Comparison of ENCODE assay signal across 13 mouse cellular contexts in genomic region chr10:97376376-97376775, GRCm38 (mm10).
A peak's percentile ranks its signal among the peaks of the same experiment; 100 is the strongest.
DNase-seq lines count a peak whose midpoint lies in the region; ATAC-seq and TF ChIP-seq lines count a peak whose summit lies in the region.
"Had no signal": no experiment of that assay in that cellular context is flagged by ENCODE, and none has a peak within 500 bp of the region (broad histone marks: within the 10 kb centered on the region; RNA-seq: fewer than 3 reads in every experiment).

No protein-coding gene starts in this region.

- no peak for TF ChIP-seq EP300 in heart, postnatal 0 days (IDR thresholded peaks at IDR 0.05; ENCODE audit: low read depth)

- no peaks in the 10 kb centered on the region for H3K4me1 ChIP-seq in embryonic facial prominence, embryonic 13.5 days
- H3K4me1 ChIP-seq in embryonic facial prominence, embryonic 10.5 days: no peaks in the 10 kb centered on the region
- H3K4me1 ChIP-seq in heart, postnatal 0 days (ENCODE audit: control insufficient read depth, insufficient read depth): no peaks in the 10 kb centered on the region
- H3K4me1 ChIP-seq in limb, embryonic 14.5 days (ENCODE audit: control insufficient read depth, insufficient read depth, low read length): 0 out of 2 replicates have a peak, but pooled peaks cover 2% of the 10 kb centered on the region
- H3K4me1 ChIP-seq: hindbrain, embryonic 10.5 days had no signal

- ATAC-seq in embryonic facial prominence, embryonic 13.5 days (ENCODE audit: insufficient number of reproducible peaks, insufficient read depth, low FRiP score, low TSS enrichment, low read depth): no peak
- no peak for ATAC-seq in heart, postnatal 0 days (ENCODE audit: insufficient read depth, low read depth)
- ATAC-seq in limb, embryonic 14.5 days (ENCODE audit: low FRiP score, low read depth): no peak
- ATAC-seq: activated CD4-positive, CD25-positive, alpha-beta regulatory T cell, adult 4 months; liver, postnatal 0 days had no signal

- no peak overlapping the region for H3K9ac ChIP-seq in embryonic facial prominence, embryonic 13.5 days
- no peak overlapping the region for H3K9ac ChIP-seq in heart, postnatal 0 days (replicated peaks; ENCODE audit: low read depth, low read length)
- H3K9ac ChIP-seq in limb, embryonic 14.5 days (ENCODE audit: low read depth, low read length, severe bottlenecking): no peak overlapping the region
- H3K9ac ChIP-seq: liver, postnatal 0 days had no signal

- H3K4me2 ChIP-seq in embryonic facial prominence, embryonic 13.5 days: no peak overlapping the region
- no peak overlapping the region for H3K4me2 ChIP-seq in heart, postnatal 0 days (ENCODE audit: low read depth, low read length)
- no peak overlapping the region for H3K4me2 ChIP-seq in limb, embryonic 14.5 days (replicated peaks; ENCODE audit: low read depth, low read length, severe bottlenecking)
- H3K4me2 ChIP-seq: liver, embryonic 11.5 days; midbrain, embryonic 11.5 days had no signal

- TF ChIP-seq POLR2A in limb, embryonic 14.5 days (IDR thresholded peaks at IDR 0.05; ENCODE audit: borderline replicate concordance, extremely low read depth, insufficient read depth, insufficient read length): no peak

- no peaks in the 10 kb centered on the region for H3K9me3 ChIP-seq in embryonic facial prominence, embryonic 13.5 days
- no peaks in the 10 kb centered on the region for H3K9me3 ChIP-seq in embryonic facial prominence, embryonic 10.5 days
- no peaks in the 10 kb centered on the region for H3K9me3 ChIP-seq in heart, postnatal 0 days (replicated peaks; ENCODE audit: control insufficient read depth, low read length)
- no peaks in the 10 kb centered on the region for H3K9me3 ChIP-seq in limb, embryonic 14.5 days (ENCODE audit: control insufficient read depth, low read length)
- H3K9me3 ChIP-seq: hindbrain, embryonic 10.5 days had no signal

- H3K4me3 ChIP-seq in embryonic facial prominence, embryonic 13.5 days: no peak overlapping the region
- H3K4me3 ChIP-seq in embryonic facial prominence, embryonic 10.5 days: no peak overlapping the region
- no peak overlapping the region for H3K4me3 ChIP-seq in heart, postnatal 0 days (ENCODE audit: low read depth, low read length)
- no peak overlapping the region for H3K4me3 ChIP-seq in limb, embryonic 14.5 days (replicated peaks; ENCODE audit: low read length)
- H3K4me3 ChIP-seq: hindbrain, embryonic 10.5 days had no signal

- no peak for DNase-seq in embryonic facial prominence, embryonic 10.5 days (ENCODE audit: low spot score)
- no peak for DNase-seq in heart, postnatal 0 days (ENCODE audit: low spot score)
- DNase-seq in heart, adult 9 months (ENCODE audit: low spot score in 2 of 2): no peak
- peak; percentile 5 for DNase-seq in brain, adult 2 months (ENCODE audit: low read depth, low spot score)
- DNase-seq in limb, embryonic 14.5 days (ENCODE audit: low spot score): no peak
- no peak for DNase-seq in right cerebral cortex, postnatal 10 days (ENCODE audit: low spot score in 2 of 2)
- DNase-seq in right cerebral cortex, adult 2 months (ENCODE audit: low spot score in 2 of 2): no peak

- 67% methylated on average over 4 of the region's 4 CpGs for WGBS in embryonic facial prominence, embryonic 13.5 days
- WGBS in embryonic facial prominence, embryonic 10.5 days: 69% methylated on average over 4 of the region's 4 CpGs
- WGBS in heart, postnatal 0 days: 56% methylated on average over 4 of the region's 4 CpGs
- 53% methylated on average over 4 of the region's 4 CpGs for WGBS in limb, embryonic 14.5 days

- no peaks in the 10 kb centered on the region for H3K36me3 ChIP-seq in embryonic facial prominence, embryonic 13.5 days
- no peaks in the 10 kb centered on the region for H3K36me3 ChIP-seq in embryonic facial prominence, embryonic 10.5 days (replicated peaks)
- H3K36me3 ChIP-seq in heart, postnatal 0 days (replicated peaks; ENCODE audit: control insufficient read depth, insufficient read depth, low read length): no peaks in the 10 kb centered on the region
- no peaks in the 10 kb centered on the region for H3K36me3 ChIP-seq in limb, embryonic 14.5 days (ENCODE audit: control insufficient read depth, insufficient read depth, low read length)
- H3K36me3 ChIP-seq: hindbrain, embryonic 10.5 days had no signal

- TF ChIP-seq CTCF in heart, postnatal 0 days (IDR thresholded peaks at IDR 0.05; ENCODE audit: low read depth): no peak

- peak overlapping the region; percentile 69 for H3K27ac ChIP-seq in embryonic facial prominence, embryonic 13.5 days
- H3K27ac ChIP-seq in embryonic facial prominence, embryonic 10.5 days (replicated peaks): no peak overlapping the region
- 0 out of 2 replicates have a peak overlapping the region, but pooled peaks have one; percentile 25 for H3K27ac ChIP-seq in heart, postnatal 0 days (ENCODE audit: low read depth)
- H3K27ac ChIP-seq in limb, embryonic 14.5 days (replicated peaks; ENCODE audit: low read depth, low read length): 0 out of 2 replicates have a peak overlapping the region, but pooled peaks have one; percentile 1
- H3K27ac ChIP-seq: hindbrain, embryonic 10.5 days had no signal

- no peaks in the 10 kb centered on the region for H3K27me3 ChIP-seq in embryonic facial prominence, embryonic 13.5 days
- H3K27me3 ChIP-seq in embryonic facial prominence, embryonic 10.5 days (replicated peaks; ENCODE audit: low read depth, poor library complexity, severe bottlenecking): no peaks in the 10 kb centered on the region
- H3K27me3 ChIP-seq in heart, postnatal 0 days (ENCODE audit: control insufficient read depth, insufficient read depth, low read length): no peaks in the 10 kb centered on the region
- H3K27me3 ChIP-seq in limb, embryonic 14.5 days (ENCODE audit: control insufficient read depth, insufficient read depth, low read length): no peaks in the 10 kb centered on the region
